Mouse (Mus musculus): ENCODE data around the gene Enox1.

DNA sequence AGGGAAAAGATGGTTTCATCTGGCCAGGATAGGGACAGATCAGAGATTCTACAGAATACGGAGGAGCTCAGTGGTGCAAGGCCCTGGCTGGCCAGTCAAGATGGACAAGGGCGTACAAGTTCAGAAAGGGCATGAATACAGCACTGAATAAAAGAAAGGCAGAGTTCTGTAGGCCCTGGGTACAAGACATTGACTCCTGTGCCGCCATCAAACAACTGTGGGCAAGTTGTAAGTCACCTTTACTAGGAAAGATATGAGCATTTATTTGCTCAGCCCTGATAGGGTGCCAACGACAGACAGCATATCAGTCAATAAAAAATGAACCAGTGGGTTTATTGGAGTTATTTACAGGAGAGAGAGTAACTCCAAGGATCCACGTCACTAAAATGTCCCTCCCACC lies 373.1 kb downstream of the Enox1 start:
- TF ChIP-seq CTCF (IDR thresholded peaks at IDR 0.05; ENCODE audit: control insufficient read depth, insufficient read depth, low read length) (no peak), POLR2A (IDR thresholded peaks at IDR 0.05; ENCODE audit: borderline replicate concordance, control insufficient read depth, low read depth, low read length) (no peak)
